Comparison of ENCODE assay signal across 15 mouse cellular contexts in genomic region chr6:92124547-92124946, GRCm38 (mm10).
"Had no signal": no experiment of that assay in that cellular context is flagged by ENCODE, and none has a peak within 500 bp of the region (broad histone marks: within the 10 kb centered on the region; RNA-seq: fewer than 3 reads in every experiment).

No protein-coding gene starts in this region.

- H3K9ac ChIP-seq: limb, embryonic 15.5 days; liver, embryonic 12.5 days; lung, embryonic 14.5 days; midbrain, embryonic 15.5 days; neural tube, embryonic 12.5 days had no signal

- H3K27me3 ChIP-seq: limb, embryonic 15.5 days; liver, embryonic 12.5 days; megakaryocyte, embryonic 14.5 days; midbrain, embryonic 15.5 days; neural tube, embryonic 12.5 days had no signal

- H3K4me3 ChIP-seq: layer of hippocampus, adult 2 months; limb, embryonic 15.5 days; liver, embryonic 12.5 days; megakaryocyte, embryonic 14.5 days; midbrain, embryonic 15.5 days; neural tube, embryonic 12.5 days had no signal

- H3K27ac ChIP-seq: layer of hippocampus, adult 2 months; limb, embryonic 15.5 days; liver, embryonic 12.5 days; midbrain, embryonic 15.5 days; neural tube, embryonic 12.5 days had no signal

- H3K36me3 ChIP-seq: limb, embryonic 15.5 days; liver, embryonic 12.5 days had no signal

- H3K4me2 ChIP-seq: limb, embryonic 15.5 days; liver, embryonic 12.5 days; lung, embryonic 14.5 days; midbrain, embryonic 11.5 days; midbrain, embryonic 15.5 days; neural tube, embryonic 12.5 days had no signal

- DNase-seq: kidney, postnatal 10 days; kidney, postnatal 4 days; lung, embryonic 14.5 days; lung, postnatal 10 days; lung, postnatal 4 days; retina, postnatal 1 day; right cerebral cortex, postnatal 25 days; thymus, postnatal 4 days had no signal

- H3K4me1 ChIP-seq: limb, embryonic 15.5 days; liver, embryonic 12.5 days; midbrain, embryonic 15.5 days; neural tube, embryonic 12.5 days had no signal

- H3K9me3 ChIP-seq: limb, embryonic 15.5 days; liver, embryonic 12.5 days; megakaryocyte, embryonic 14.5 days; midbrain, embryonic 15.5 days; neural tube, embryonic 12.5 days had no signal

- ATAC-seq: liver, embryonic 12.5 days; midbrain, embryonic 15.5 days had no signal
